Comparison of ENCODE assay signal across 20 mouse cellular contexts in genomic region chr2:30655746-30656145, GRCm38 (mm10).
A peak's percentile ranks its signal among the peaks of the same experiment; 100 is the strongest.
DNase-seq lines count a peak whose midpoint lies in the region; ATAC-seq and TF ChIP-seq lines count a peak whose summit lies in the region.
"Had no signal": no experiment of that assay in that cellular context is flagged by ENCODE, and none has a peak within 500 bp of the region (broad histone marks: within the 10 kb centered on the region; RNA-seq: fewer than 3 reads in every experiment).

No protein-coding gene starts in this region.

- no peak for TF ChIP-seq CTCF in left cerebral cortex, adult 2 months (IDR thresholded peaks at IDR 0.05)

- no peaks in the 10 kb centered on the region for H3K9me3 ChIP-seq in hindbrain, embryonic 10.5 days
- no peaks in the 10 kb centered on the region for H3K9me3 ChIP-seq in hindbrain, embryonic 11.5 days (ENCODE audit: control insufficient read depth, low read length)
- H3K9me3 ChIP-seq in embryonic facial prominence, embryonic 13.5 days = no peaks in the 10 kb centered on the region
- H3K9me3 ChIP-seq in midbrain, embryonic 15.5 days = no peaks in the 10 kb centered on the region

- H3K36me3 ChIP-seq in hindbrain, embryonic 10.5 days = no peaks in the 10 kb centered on the region
- no peaks in the 10 kb centered on the region for H3K36me3 ChIP-seq in hindbrain, embryonic 11.5 days (ENCODE audit: control insufficient read depth, insufficient read depth, low read length)
- no peaks in the 10 kb centered on the region for H3K36me3 ChIP-seq in embryonic facial prominence, embryonic 13.5 days
- no peaks in the 10 kb centered on the region for H3K36me3 ChIP-seq in midbrain, embryonic 15.5 days (replicated peaks)

- 91% methylated on average over 5 of the region's 5 CpGs for WGBS in hindbrain, embryonic 10.5 days
- WGBS in hindbrain, embryonic 11.5 days = 93% methylated on average over 5 of the region's 5 CpGs
- 81% methylated on average over 5 of the region's 5 CpGs for WGBS in embryonic facial prominence, embryonic 13.5 days
- WGBS in midbrain, embryonic 15.5 days = 86% methylated on average over 5 of the region's 5 CpGs

- H3K4me3 ChIP-seq in hindbrain, embryonic 10.5 days = no peak overlapping the region
- no peak overlapping the region for H3K4me3 ChIP-seq in hindbrain, embryonic 11.5 days (ENCODE audit: low read depth, low read length)
- no peak overlapping the region for H3K4me3 ChIP-seq in left cerebral cortex, adult 2 months
- H3K4me3 ChIP-seq in embryonic facial prominence, embryonic 13.5 days = no peak overlapping the region
- H3K4me3 ChIP-seq in midbrain, embryonic 15.5 days = no peak overlapping the region
- H3K4me3 ChIP-seq: gastrocnemius, adult 2 months had no signal

- DNase-seq in hindbrain, embryonic 10.5 days (ENCODE audit: low spot score) = no peak
- no peak for DNase-seq in hindbrain, embryonic 11.5 days (ENCODE audit: low spot score)
- no peak for DNase-seq in left cerebral cortex, adult 2 months (ENCODE audit: extremely low spot score in 1 of 2, low spot score in 2 of 2)
- no peak for DNase-seq in left cerebral cortex, postnatal 10 days (ENCODE audit: extremely low spot score in 1 of 2, low spot score in 2 of 2)
- no peak for DNase-seq in frontal cortex, postnatal 36 days (ENCODE audit: low spot score in 2 of 2)
- no peak for DNase-seq in Muller cell, postnatal 12 days (ENCODE audit: inconsistent ontology term)
- DNase-seq: adrenal gland, postnatal 25 days; cerebellum, adult 2 months; gastrocnemius, adult 2 months; heart, adult 18-20 months; liver; lung, adult 18-20 months; retina, postnatal 1 day; right cerebral cortex, postnatal 4 days; thymus, postnatal 4 days had no signal

- H3K9ac ChIP-seq in hindbrain, embryonic 11.5 days (ENCODE audit: low read depth, low read length) = no peak overlapping the region
- H3K9ac ChIP-seq in embryonic facial prominence, embryonic 13.5 days = no peak overlapping the region
- no peak overlapping the region for H3K9ac ChIP-seq in midbrain, embryonic 15.5 days

- intact Hi-C loops in left cerebral cortex, adult 2 months (cut with DNase I) = loop anchor here (2.0 kb wide), 1 partner anchor 61 kb away; the partner anchor contains the start of gene Cstad
- intact Hi-C loops in left cerebral cortex, postnatal 10 days (cut with DNase I) = loop anchor here (5.0 kb wide), 2 partner anchors 37 to 62 kb away; no protein-coding TSS in a partner anchor

- no peak for ATAC-seq in hindbrain, embryonic 11.5 days (ENCODE audit: low FRiP score)
- ATAC-seq in embryonic facial prominence, embryonic 13.5 days (ENCODE audit: insufficient number of reproducible peaks, insufficient read depth, low FRiP score, low TSS enrichment, low read depth) = no peak
- no peak for ATAC-seq in midbrain, embryonic 15.5 days (replicated peaks)
- ATAC-seq: forebrain, embryonic 16.5 days; inflammation-experienced regulatory T-cells, adult 6 months; Patski had no signal

- peaks cover 98% of the 10 kb centered on the region for H3K4me1 ChIP-seq in hindbrain, embryonic 10.5 days (replicated peaks)
- peaks cover 55% of the 10 kb centered on the region for H3K4me1 ChIP-seq in hindbrain, embryonic 11.5 days (replicated peaks; ENCODE audit: control insufficient read depth, insufficient read depth, low read length)
- peaks cover 83% of the 10 kb centered on the region for H3K4me1 ChIP-seq in embryonic facial prominence, embryonic 13.5 days
- peaks cover 96% of the 10 kb centered on the region for H3K4me1 ChIP-seq in midbrain, embryonic 15.5 days

- 0 out of 2 replicates have a peak, but pooled peaks cover 2% of the 10 kb centered on the region for H3K27me3 ChIP-seq in hindbrain, embryonic 10.5 days (ENCODE audit: insufficient read depth, poor library complexity, severe bottlenecking)
- no peaks in the 10 kb centered on the region for H3K27me3 ChIP-seq in hindbrain, embryonic 11.5 days (ENCODE audit: control insufficient read depth, insufficient read depth, low read length)
- H3K27me3 ChIP-seq in embryonic facial prominence, embryonic 13.5 days = no peaks in the 10 kb centered on the region
- H3K27me3 ChIP-seq in midbrain, embryonic 15.5 days (replicated peaks) = no peaks in the 10 kb centered on the region
- H3K27me3 ChIP-seq: Patski had no signal

- H3K4me2 ChIP-seq in hindbrain, embryonic 11.5 days (replicated peaks; ENCODE audit: low read depth, low read length) = no peak overlapping the region
- no peak overlapping the region for H3K4me2 ChIP-seq in embryonic facial prominence, embryonic 13.5 days
- no peak overlapping the region for H3K4me2 ChIP-seq in midbrain, embryonic 15.5 days

- H3K27ac ChIP-seq in hindbrain, embryonic 10.5 days = peak overlapping the region; percentile 96
- no peak overlapping the region for H3K27ac ChIP-seq in hindbrain, embryonic 11.5 days (ENCODE audit: low read depth, low read length)
- peak overlapping the region; percentile 97 for H3K27ac ChIP-seq in left cerebral cortex, adult 2 months
- 0 out of 2 replicates have a peak overlapping the region, but pooled peaks have one; percentile 99 for H3K27ac ChIP-seq in embryonic facial prominence, embryonic 13.5 days
- H3K27ac ChIP-seq in midbrain, embryonic 15.5 days = peak overlapping the region; percentile 95; the same call in 1 of the 2 replicates
- H3K27ac ChIP-seq: gastrocnemius, adult 2 months had no signal
